Mouse (Mus musculus) cerebellum, adult 2 months (tissue): ENCODE measurements at regions not wholly inside any gene's neighbourhood (a gene's known extent, or its start where the extent isn't known, plus 50 kb on each side); places are given as distances from the start of the nearest gene placed in this dataset.

Experiments used
- CTCF ChIP-seq: fragments of 200-500 bp; IDR thresholded peaks from 2 replicates; pipeline ENCODE4 v1.5.1; 2011; ENCODE audit warnings: low read depth, mild to moderate bottlenecking, control low read depth, low read length, moderate library complexity, borderline replicate concordance; ENCODE audit not compliant: insufficient read depth
- POLR2A ChIP-seq: fragments of 200-500 bp; IDR thresholded peaks from 2 replicates; pipeline ENCODE4 v1.6.1; 2011; ENCODE audit warnings: low read length, control low read depth, borderline replicate concordance; ENCODE audit not compliant: insufficient read depth

DNA sequence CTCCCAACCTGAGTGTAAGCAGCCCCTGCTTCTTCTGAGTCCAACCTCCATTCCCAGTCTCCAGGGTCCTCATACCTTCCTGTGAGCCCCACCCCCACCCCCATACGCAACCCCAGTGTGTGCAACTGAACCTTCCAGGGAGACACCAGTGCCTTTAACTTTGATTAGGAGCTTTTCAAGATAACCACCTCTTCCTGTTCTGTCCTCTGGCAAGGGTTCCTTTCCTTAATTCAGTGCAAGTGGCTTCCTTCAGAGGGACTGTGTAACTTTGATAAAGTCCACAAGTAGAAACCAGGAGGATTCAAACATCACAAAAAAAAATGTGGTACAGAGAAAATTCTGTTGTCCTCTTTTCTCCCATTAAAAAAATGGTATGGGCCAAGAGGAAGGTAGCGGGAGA lies 174.2 kb upstream of the Nfe2l3 start:
- TF ChIP-seq CTCF = no peak
- no peak for TF ChIP-seq POLR2A
